Mouse (Mus musculus) limb, embryonic 11.5 days (tissue): Measurements from ENCODE around the gene Cluh. TPM values are rescaled to one million over a fixed set of nuclear protein-coding genes. Genes with fewer than 3 reads are reported as not detected.

Experiments
- ATAC-seq: fragments of 200-750 bp; cut with Nextera tagmentation; 2 replicates; pipeline ENCODE4 v1.8.0; 2017; ENCODE audit warnings: low read depth; ENCODE audit not compliant: insufficient number of reproducible peaks, low FRiP score, low TSS enrichment
- DNase-seq: peaks from one replicate; pipeline ENCODE4 v3.0.0-alpha.2; 2015; ENCODE audit warnings: low spot score
- H3K27ac ChIP-seq: fragments of 300-500 bp; sonication (generic); replicated peaks from 2 replicates; pipeline ENCODE4 v1.5.1; 2014; ENCODE audit warnings: low read depth, mild to moderate bottlenecking, low read length
- H3K27me3 ChIP-seq: fragments of 300-500 bp; sonication (generic); 2 replicates; pipeline ENCODE4 v1.6.1; 2014; ENCODE audit warnings: mild to moderate bottlenecking, low read length, mixed read lengths; ENCODE audit not compliant: control insufficient read depth, insufficient read depth
- H3K36me3 ChIP-seq: fragments of 300-500 bp; sonication (generic); 2 replicates; pipeline ENCODE4 v1.6.1; 2014; ENCODE audit warnings: mild to moderate bottlenecking, low read length, moderate library complexity, mixed read lengths; ENCODE audit not compliant: control insufficient read depth, insufficient read depth
- H3K4me1 ChIP-seq: fragments of 300-500 bp; sonication (generic); 2 replicates; pipeline ENCODE4 v1.6.1; 2014; ENCODE audit warnings: low read length, mixed read lengths; ENCODE audit not compliant: control insufficient read depth, insufficient read depth
- H3K4me2 ChIP-seq: fragments of 300-500 bp; sonication (generic); 2 replicates; pipeline ENCODE4 v1.6.1; 2014; ENCODE audit warnings: low read depth, mild to moderate bottlenecking, moderate library complexity; ENCODE audit not compliant: severe bottlenecking
- H3K4me3 ChIP-seq: fragments of 300-500 bp; sonication (generic); 2 replicates; pipeline ENCODE4 v1.5.1; 2014; ENCODE audit warnings: low read depth, low read length
- H3K9ac ChIP-seq: fragments of 300-500 bp; sonication (generic); 2 replicates; pipeline ENCODE4 v1.6.1; 2014; ENCODE audit warnings: mild to moderate bottlenecking, low read length
- H3K9me3 ChIP-seq: fragments of 300-500 bp; sonication (generic); 2 replicates; pipeline ENCODE4 v1.6.1; 2016; ENCODE audit warnings: low read length; ENCODE audit not compliant: control insufficient read depth
- WGBS: fragments of 180-500 bp; shearing (Covaris S2); extraction: QIAGEN DNeasy Blood & Tissue Kit; methylation state at CpG from one replicate; pipeline ENCODE4 v1.1.7; 2014; 5-methylcytosine and 5-hydroxymethylcytosine counted together
- polyA plus RNA-seq: library from polyadenylated mRNA; unstranded; fragments of >200 nt; fragmentation: Nextera tagmentation; extraction: Ambion mirVana; gene quantifications from 2 replicates; pipeline ENCODE4 v1.2.1, GENCODE M21; 2014

Gene Cluh
- polyA plus RNA-seq, 1 experiment from 2014 or later, result 14.0 TPM

- ATAC-seq (peak; percentile 77; the same call in 1 of the 2 replicates), DNase-seq (peak; percentile 79)
- H3K4me2 ChIP-seq, result peak overlapping the region; percentile 94
- 0 out of 2 replicates have a peak overlapping the region, but pooled peaks have one; percentile 1 for H3K27ac ChIP-seq
- H3K4me1 ChIP-seq, result peaks cover 6% of the 10 kb centered on the region; the same call in 1 of the 2 replicates
- no peaks in the 10 kb centered on the region for H3K36me3 ChIP-seq
- H3K9me3 ChIP-seq, result no peaks in the 10 kb centered on the region
- 0 out of 2 replicates have a peak, but pooled peaks cover 11% of the 10 kb centered on the region for H3K27me3 ChIP-seq
- WGBS, result 0% methylated on average over 75 of the region's 86 CpGs
- peak overlapping the region; percentile 86 for H3K9ac ChIP-seq
- peak overlapping the region; percentile 76 for H3K4me3 ChIP-seq
Measured at GRCm38 (mm10) chr11:74637971-74638790, 11.1 kb upstream of the Cluh start.

GRCm38 (mm10) chr11:74638791-74639411 lies 10.4 kb upstream of the Cluh start:
- ATAC-seq (0 out of 2 replicates have a peak, but pooled peaks have one; percentile 9), DNase-seq (no peak)
- Histone ChIP-seq H3K27ac (0 out of 2 replicates have a peak overlapping the region, but pooled peaks have one; percentile 8), H3K9ac (peak overlapping the region; percentile 86), H3K27me3 (0 out of 2 replicates have a peak, but pooled peaks cover 11% of the 10 kb centered on the region), H3K9me3 (no peaks in the 10 kb centered on the region), H3K36me3 (no peaks in the 10 kb centered on the region), H3K4me1 (peaks cover 6% of the 10 kb centered on the region; the same call in 1 of the 2 replicates), H3K4me3 (peak overlapping the region; percentile 76), H3K4me2 (peak overlapping the region; percentile 94)
- WGBS, result 7% methylated on average over 9 of the region's 9 CpGs

DNA sequence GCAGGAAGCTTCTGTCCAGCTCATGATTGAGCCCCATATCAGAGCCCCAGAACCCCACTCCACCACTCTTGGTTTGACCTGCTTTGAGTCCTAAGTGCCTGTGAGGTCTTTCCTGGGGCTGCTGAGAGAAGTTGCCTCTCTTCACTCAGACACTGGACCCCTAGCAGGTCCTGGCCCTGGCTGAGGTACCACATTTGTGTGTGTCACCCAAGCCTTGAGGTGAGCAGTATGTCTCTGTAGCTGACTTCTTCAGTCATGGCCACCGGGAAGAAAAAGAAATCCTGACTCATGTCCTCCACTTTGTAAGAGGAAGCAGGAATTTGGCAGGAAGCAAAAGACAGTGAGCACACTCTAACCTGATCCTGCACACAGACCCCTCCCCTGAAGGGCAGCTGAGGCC lies 9.7 kb upstream of the Cluh start:
- Histone ChIP-seq H3K36me3 (no peaks in the 10 kb centered on the region), H3K9ac (no peak overlapping the region), H3K27me3 (0 out of 2 replicates have a peak, but pooled peaks cover 11% of the 10 kb centered on the region), H3K4me3 (no peak overlapping the region), H3K27ac (no peak overlapping the region), H3K4me1 (peaks cover 6% of the 10 kb centered on the region; the same call in 1 of the 2 replicates), H3K9me3 (no peaks in the 10 kb centered on the region), H3K4me2 (no peak overlapping the region)
- 74% methylated on average over 1 of the region's 1 CpGs for WGBS
- ATAC-seq (no peak), DNase-seq (no peak)

DNA sequence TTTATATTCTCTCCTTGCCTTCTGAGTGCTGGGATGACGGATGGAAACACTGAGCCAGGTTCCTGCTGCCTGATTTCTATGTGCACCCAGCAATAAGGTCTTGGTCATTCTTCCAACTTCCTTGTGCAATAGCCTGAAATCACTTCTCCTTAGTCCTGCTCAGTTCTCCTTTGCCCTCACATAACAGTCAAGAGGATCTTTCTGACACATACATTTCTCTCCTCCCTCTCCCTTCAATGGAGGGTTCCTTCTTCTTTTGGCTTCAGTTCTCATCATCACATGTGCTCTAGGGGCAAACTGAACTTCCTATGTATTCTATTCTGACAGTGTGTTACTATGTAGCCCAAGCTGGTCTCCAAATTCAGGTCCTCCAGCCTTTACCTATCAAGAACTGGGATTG lies 1.3 kb upstream of the Cluh start:
- Histone ChIP-seq H3K27ac (no peak overlapping the region), H3K9ac (no peak overlapping the region), H3K9me3 (no peaks in the 10 kb centered on the region), H3K4me1 (peaks cover 11% of the 10 kb centered on the region), H3K4me2 (no peak overlapping the region), H3K27me3 (no peaks in the 10 kb centered on the region), H3K36me3 (peaks cover 3% of the 10 kb centered on the region; the same call in 1 of the 2 replicates), H3K4me3 (no peak overlapping the region)
- DNase-seq (no peak), ATAC-seq (no peak)
- 89% methylated on average over 1 of the region's 1 CpGs for WGBS

- 14% methylated on average over 1 of the region's 1 CpGs for WGBS
- peak overlapping the region; percentile 87 for H3K4me3 ChIP-seq
- ATAC-seq (no peak), DNase-seq (no peak)
- H3K9me3 ChIP-seq, result no peaks in the 10 kb centered on the region
- no peak overlapping the region for H3K27ac ChIP-seq
- peaks cover 15% of the 10 kb centered on the region for H3K4me1 ChIP-seq
- peaks cover 3% of the 10 kb centered on the region; the same call in 1 of the 2 replicates for H3K36me3 ChIP-seq
- H3K27me3 ChIP-seq, result no peaks in the 10 kb centered on the region
- peak overlapping the region; percentile 63 for H3K4me2 ChIP-seq
- H3K9ac ChIP-seq, result peak overlapping the region; percentile 72
Measured at GRCm38 (mm10) chr11:74648676-74649075, 619 bp upstream of the Cluh start.

- DNase-seq (peak; percentile 44), ATAC-seq (peak; percentile 41)
- Histone ChIP-seq H3K4me1 (peaks cover 15% of the 10 kb centered on the region), H3K4me2 (peak overlapping the region; percentile 63), H3K4me3 (peak overlapping the region; percentile 87), H3K9ac (peak overlapping the region; percentile 72), H3K27ac (no peak overlapping the region), H3K36me3 (peaks cover 3% of the 10 kb centered on the region; the same call in 1 of the 2 replicates), H3K9me3 (no peaks in the 10 kb centered on the region), H3K27me3 (no peaks in the 10 kb centered on the region)
- 1% methylated on average over 50 of the region's 53 CpGs for WGBS
Measured at GRCm38 (mm10) chr11:74649647-74650551, 604 bp downstream of the Cluh start.

GRCm38 (mm10) chr11:74650576-74651100 lies 1.3 kb downstream of the Cluh start:
- Histone ChIP-seq H3K4me2 (peak overlapping the region; percentile 63), H3K27ac (no peak overlapping the region), H3K4me1 (peaks cover 15% of the 10 kb centered on the region), H3K36me3 (peaks cover 3% of the 10 kb centered on the region; the same call in 1 of the 2 replicates), H3K9me3 (no peaks in the 10 kb centered on the region), H3K9ac (no peak overlapping the region), H3K27me3 (no peaks in the 10 kb centered on the region), H3K4me3 (peak overlapping the region; percentile 87)
- ATAC-seq (no peak), DNase-seq (no peak)
- WGBS, result 68% methylated on average over 4 of the region's 4 CpGs
